Mouse (Mus musculus) activated CD4-positive, CD25-positive, alpha-beta regulatory T cell, adult 9 weeks (primary cell): ENCODE results near the gene Zfp37. TPM values are rescaled to one million over a fixed set of nuclear protein-coding genes. Genes with fewer than 3 reads are reported as not detected.

Source experiments
- polyA plus RNA-seq: library from polyadenylated mRNA; unstranded; fragments of 100-300 nt; shearing (Covaris generic); gene quantifications from one replicate; pipeline ENCODE4 v1.2.1, GENCODE M21; 2017

Gene Zfp37
- not detected for polyA plus RNA-seq

GRCm38 (mm10) chr4:62230769-62231168 is at the start of gene Zfp37:
Gene Zfp37, minus strand, starts transcription at chr4:62231047.

GRCm38 (mm10) chr4:62262276-62262675 is 31.4 kb upstream of the Zfp37 start, which contains the start of gene Slc31a2:
Gene Slc31a2, plus strand, starts transcription at chr4:62262562.

GRCm38 (mm10) chr4:62150811-62151210 is 80.0 kb downstream of the Zfp37 start, which contains the start of gene Mup21:
Gene Mup21, minus strand, starts transcription at chr4:62150863.

Other genes with a start within 250 kb of the Zfp37 start
- not detected for gene Mup20, start 176.9 kb downstream of the Zfp37 start, polyA plus RNA-seq
- not detected for gene Mup3, start 143.7 kb downstream of the Zfp37 start, polyA plus RNA-seq
- gene Mup21, start 80.2 kb downstream of the Zfp37 start, polyA plus RNA-seq = not detected
- 19.2 TPM for gene Slc31a2, start 31.5 kb upstream of the Zfp37 start, polyA plus RNA-seq
- gene Fkbp15, start 129.5 kb upstream of the Zfp37 start, polyA plus RNA-seq = 63.5 TPM
- 9.3 TPM for gene Slc31a1, start 129.7 kb upstream of the Zfp37 start, polyA plus RNA-seq
- gene Cdc26, start 177.6 kb upstream of the Zfp37 start, polyA plus RNA-seq = 108 TPM
- gene Prpf4, start 177.8 kb upstream of the Zfp37 start, polyA plus RNA-seq = 27.6 TPM
- not detected for gene Rnf183, start 204.2 kb upstream of the Zfp37 start, polyA plus RNA-seq
- 0.46 TPM for gene Wdr31, start 239.8 kb upstream of the Zfp37 start, polyA plus RNA-seq
- 3.5 TPM for gene Bspry, start 249.0 kb upstream of the Zfp37 start, polyA plus RNA-seq